Mouse (Mus musculus): ENCODE measurements at regions not wholly inside any gene's neighbourhood (a gene's known extent, or its start where the extent isn't known, plus 50 kb on each side); places are given as distances from the start of the nearest gene placed in this dataset.

GRCm38 (mm10) chr2:115307248-115307647, 274.3 kb upstream of the BC052040 start:
- DNase-seq (ENCODE audit: low spot score in 2 of 2): no peak

DNA sequence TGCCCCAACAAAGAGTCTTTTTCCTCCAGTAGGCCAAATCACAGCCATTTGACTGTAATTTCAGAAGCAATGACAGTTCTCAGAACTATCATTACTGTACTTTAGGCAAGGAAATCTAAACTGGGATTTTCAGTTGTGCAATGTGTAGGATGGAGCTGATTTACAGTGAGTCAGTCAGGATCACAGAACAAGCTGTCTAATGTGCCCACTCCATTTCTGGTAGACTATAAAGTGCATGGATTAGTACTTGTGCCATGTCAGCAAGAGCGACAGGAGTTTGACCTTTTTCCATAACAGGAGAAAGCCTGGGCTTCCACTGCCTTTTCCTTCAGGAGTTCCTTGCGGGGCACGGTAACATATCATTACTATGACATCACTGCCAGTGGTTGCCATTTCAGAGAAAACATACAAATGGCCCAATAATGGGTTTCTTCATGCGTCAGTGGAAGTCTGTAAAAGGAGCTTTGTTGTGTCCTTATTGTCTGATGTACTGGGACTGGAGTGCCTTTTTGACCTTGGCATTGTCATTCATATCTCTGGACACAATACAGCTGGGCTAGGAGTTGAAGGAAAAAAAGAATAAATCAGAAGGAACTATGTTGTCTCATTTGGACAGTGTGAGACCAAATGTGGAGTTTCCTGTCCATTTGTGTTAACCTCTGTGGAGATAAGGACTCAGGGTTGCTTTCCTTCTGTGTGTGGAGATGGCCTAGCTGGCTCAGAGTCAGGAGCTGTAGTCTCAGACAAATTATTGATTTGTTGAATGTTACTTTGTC, 271.5 kb upstream of the BC052040 start:
- no peak for DNase-seq (ENCODE audit: low spot score in 2 of 2)

DNA sequence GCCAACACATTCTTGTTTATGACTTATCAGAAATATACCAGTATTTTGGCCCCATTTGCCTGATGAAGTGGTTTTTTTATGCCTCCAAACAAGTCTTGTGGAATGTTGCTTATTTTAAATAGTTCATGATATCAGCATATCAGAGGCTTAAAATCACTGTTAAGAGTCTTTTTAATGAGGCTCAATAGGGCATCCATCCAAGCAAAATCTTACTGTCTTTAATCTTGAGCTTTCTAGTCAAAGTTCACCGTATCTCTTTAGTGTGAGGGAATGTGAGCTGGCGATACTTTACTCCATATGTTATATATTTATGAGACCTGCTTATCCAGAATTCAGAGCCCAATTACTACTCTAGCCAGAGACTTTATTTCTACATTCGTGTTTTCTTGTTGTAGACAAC, 263.0 kb upstream of the BC052040 start:
- no peak for DNase-seq (ENCODE audit: low spot score in 2 of 2)

GRCm38 (mm10) chr2:115322582-115322981, 258.9 kb upstream of the BC052040 start:
- DNase-seq (ENCODE audit: low spot score in 2 of 2): no peak

- no peak for DNase-seq (ENCODE audit: low spot score in 2 of 2)
Measured at GRCm38 (mm10) chr2:115326526-115326925, 255.0 kb upstream of the BC052040 start.

GRCm38 (mm10) chr2:115338178-115338577, 243.3 kb upstream of the BC052040 start:
- no peak for DNase-seq (ENCODE audit: low spot score in 2 of 2)

DNA sequence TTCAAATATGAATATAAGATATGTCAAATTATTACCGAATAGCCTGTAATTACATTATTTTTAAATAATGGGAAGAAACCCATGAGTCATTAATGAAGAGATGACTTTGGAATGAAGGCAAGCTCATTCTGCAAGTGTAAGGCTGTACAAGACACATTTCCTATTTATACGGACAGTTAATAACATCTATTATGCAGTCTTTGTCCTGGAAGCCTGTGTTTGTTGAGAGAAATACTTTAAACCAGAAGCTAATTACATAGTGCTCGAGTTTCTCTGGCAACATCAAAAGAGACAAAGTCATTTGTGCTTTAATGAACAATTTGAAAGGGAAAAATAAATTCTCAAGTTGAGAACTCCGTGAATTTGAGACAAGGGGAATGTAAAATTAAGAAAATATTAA, 242.5 kb upstream of the BC052040 start:
- DNase-seq (ENCODE audit: low spot score in 2 of 2): no peak

DNA sequence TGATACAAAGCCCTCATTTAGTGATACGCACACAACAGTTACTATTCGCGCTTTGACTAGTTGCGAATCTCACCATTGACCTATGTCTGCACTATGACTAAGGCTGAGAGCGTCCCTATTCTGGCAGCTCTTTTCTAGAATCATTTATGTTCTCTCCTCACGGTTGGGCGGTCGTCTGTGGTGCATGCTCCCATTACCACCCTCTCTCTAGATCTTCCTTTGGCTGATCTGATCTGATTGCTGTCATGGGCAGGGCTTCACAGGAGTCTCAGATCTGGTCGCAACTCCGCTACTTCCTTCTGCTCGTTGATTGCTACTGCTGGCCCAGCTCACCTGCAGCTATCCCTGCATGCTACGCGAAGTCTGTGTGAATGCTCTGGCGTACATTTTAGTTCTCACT, 239.2 kb upstream of the BC052040 start:
- no peak for DNase-seq (ENCODE audit: low spot score in 2 of 2)

DNA sequence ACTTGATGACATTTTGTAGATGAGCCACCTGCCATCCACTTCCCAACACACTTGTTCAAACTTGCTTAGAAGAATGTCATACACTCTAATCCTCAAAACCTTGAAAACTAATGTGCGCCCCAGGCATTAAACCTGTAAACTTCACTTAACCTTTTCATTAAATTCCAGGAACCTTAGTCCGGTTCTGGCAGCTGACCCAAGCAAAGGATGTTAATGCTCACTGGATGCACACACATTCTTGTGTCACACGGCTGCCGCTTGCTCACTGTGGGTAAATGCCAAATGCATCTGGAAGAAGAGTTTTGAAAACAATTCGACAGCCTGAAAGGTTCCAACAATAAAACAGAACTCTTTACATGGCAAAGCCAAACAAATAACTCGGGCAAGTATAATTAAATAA, 235.0 kb upstream of the BC052040 start:
- DNase-seq (ENCODE audit: low spot score in 2 of 2): no peak

DNA sequence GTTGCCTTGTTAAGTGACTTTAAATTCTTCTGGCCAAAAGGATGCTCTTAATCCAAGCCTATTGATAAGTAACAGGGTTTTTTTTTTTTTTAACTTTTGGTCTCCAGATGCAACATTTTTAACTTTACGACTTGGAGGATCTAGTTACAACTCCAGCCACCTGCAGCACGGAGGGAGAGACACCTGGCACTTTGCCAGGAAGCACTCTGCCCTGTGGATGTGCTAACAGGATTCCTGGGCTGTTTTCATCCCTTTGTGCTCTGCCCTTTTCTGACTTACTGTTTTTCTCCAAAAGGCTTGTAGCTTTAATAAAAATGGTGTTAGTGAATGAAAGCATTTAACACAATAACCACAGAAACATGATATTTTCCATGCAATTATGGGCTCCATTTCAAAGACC, 233.3 kb upstream of the BC052040 start:
- DNase-seq (ENCODE audit: low spot score in 2 of 2): no peak

DNA sequence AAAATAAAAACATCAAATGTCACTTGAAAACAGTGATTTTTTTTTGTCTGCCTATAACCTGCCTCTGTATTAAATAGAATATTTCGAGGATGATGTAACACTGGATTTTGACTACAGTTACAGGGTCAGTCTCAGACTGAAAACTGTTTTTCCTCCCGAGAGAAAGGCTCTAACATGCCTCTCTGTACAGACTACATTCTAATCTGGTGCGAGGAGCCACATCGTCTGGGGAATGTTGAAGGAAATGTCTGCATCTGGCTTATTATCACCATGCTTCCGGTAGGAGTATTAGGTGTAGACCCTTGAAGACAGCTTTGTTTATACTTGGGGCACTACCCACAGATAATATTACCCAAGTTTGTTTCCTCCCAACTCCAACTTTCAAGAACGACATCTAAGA, 210.4 kb upstream of the BC052040 start:
- DNase-seq (ENCODE audit: low spot score in 2 of 2): no peak

GRCm38 (mm10) chr2:115375336-115375735, 206.2 kb upstream of the BC052040 start:
- no peak for DNase-seq (ENCODE audit: low spot score in 2 of 2)

DNA sequence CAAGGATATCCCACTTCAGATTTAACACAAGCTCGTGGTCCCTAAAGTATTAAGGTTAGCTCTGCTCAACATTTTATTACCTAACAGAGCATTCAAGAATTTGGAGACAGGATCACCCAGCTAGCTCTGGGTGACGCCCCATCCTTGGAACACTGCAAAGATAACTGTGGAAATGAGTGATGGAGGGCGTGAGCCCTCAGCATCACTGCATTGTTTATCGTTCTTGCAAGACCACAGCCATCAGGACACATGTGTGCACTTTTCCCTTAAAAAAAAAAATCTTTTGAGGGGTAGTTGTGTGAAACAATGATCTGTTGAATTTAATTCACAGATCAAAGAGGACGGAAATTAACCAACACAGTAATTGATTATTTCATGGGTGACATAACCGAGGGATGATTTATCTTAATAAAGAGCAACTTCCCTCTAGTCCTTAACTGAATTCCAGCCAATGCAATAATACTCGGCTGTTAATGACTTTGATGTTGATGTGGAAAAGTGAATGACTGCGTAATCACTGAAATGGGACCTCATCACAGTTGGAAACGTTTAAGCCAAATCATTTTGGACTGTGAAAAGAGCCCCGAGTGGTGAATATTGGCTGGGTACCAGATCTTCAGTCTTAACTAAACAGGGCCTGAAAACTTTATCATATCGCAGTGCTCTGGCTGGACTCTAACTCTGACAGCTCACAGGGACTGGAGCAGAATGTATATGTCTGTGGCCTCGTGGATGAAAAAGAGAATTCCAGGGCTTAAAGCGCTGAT, 196.9 kb upstream of the BC052040 start:
- DNase-seq (ENCODE audit: low spot score in 2 of 2): no peak

GRCm38 (mm10) chr2:115385207-115386168, 196.0 kb upstream of the BC052040 start:
- no peak for DNase-seq (ENCODE audit: low spot score in 2 of 2)

- DNase-seq (ENCODE audit: low spot score in 2 of 2): no peak
Measured at GRCm38 (mm10) chr2:115391575-115391974, 189.9 kb upstream of the BC052040 start.

- DNase-seq (ENCODE audit: low spot score in 2 of 2): no peak
Measured at GRCm38 (mm10) chr2:115392082-115392762, 189.3 kb upstream of the BC052040 start.

DNA sequence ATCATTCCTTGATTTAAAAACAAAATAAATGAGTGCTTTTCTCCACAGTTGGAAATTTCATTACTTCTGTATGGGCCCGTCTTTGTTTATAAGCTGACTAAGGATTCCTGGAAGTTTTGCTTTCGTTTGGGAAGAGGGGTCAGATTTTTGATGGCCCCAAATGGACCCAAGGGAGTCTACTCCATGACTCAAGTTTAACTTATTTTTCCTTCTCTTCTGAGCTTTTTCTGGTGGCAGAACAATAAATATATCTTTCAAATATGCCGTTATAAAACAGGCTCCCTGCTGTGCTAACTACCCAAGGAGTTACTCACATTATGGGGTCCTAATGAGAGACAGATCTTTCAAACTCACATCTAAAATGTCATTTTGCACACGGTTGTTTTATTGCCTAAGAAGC, 187.4 kb upstream of the BC052040 start:
- DNase-seq (ENCODE audit: low spot score in 2 of 2): no peak

DNA sequence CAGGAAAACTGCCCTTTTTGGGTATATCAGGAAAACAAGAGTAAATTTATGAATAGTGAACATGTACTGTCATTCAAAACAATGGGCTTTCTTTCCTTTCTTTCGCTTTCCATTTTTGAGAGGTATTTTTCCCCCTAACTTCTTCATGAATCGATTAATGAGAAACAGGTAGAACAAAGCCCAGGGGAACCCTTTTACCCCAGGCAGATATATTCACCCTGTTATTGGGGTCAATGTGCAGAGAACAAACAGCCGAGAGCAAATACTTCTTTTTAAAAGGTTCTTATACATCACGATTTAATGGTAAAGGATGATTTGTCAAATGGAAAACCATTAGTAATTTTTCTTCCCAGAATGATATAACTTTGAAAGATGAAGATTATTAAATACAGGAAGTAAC, 183.0 kb upstream of the BC052040 start:
- no peak for DNase-seq (ENCODE audit: low spot score in 2 of 2)

DNA sequence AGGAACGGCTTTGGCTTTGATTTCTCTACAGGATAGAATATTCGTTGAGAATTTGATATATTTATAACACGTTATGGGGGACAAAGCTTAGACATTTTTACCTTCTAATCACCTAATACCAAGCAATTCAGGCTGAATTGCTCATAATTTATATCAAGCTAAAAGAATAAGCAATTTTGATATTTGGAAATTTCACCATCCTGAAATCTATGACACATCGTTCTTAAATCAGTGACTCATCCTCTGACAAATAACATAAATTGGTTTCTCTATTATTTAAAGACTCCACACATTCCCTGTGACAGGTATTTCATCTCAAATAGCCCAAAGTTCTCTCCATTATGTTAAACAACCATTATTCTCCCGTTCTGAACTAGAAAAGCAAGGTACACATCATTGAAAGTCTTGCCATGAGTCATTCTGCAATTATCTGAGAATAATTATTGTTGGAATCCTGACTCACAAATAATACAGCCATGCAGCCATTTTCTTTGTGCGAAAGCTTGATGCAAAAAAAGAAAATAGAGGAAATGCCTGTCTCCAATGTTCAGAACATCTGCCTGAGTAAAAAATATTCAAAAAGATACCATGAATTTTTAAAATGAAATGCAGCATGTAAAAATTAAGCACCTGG, 182.3 kb upstream of the BC052040 start:
- no peak for DNase-seq (ENCODE audit: low spot score in 2 of 2)

GRCm38 (mm10) chr2:115399987-115400550, 181.4 kb upstream of the BC052040 start:
- DNase-seq (ENCODE audit: low spot score in 2 of 2): no peak
